Mouse (Mus musculus) ES-E14 (cell line): ENCODE results near the gene Ap1g2. TPM values are rescaled to one million over a fixed set of nuclear protein-coding genes. Genes with fewer than 3 reads are reported as not detected.

ENCODE experiments used
- DNase-seq: peaks from one replicate; pipeline ENCODE4 v3.0.0-alpha.2; 2013; ENCODE audit warnings: low read depth, low spot score
- H3K27ac ChIP-seq: 2 replicates; pipeline ENCODE4 v1.5.1; 2012; ENCODE audit warnings: low read depth, mild to moderate bottlenecking, low read length, moderate library complexity, mixed read lengths; ENCODE audit not compliant: poor library complexity, insufficient read depth, severe bottlenecking
- H3K36me3 ChIP-seq: 2 replicates; pipeline ENCODE4 v1.6.1; 2012; ENCODE audit warnings: mild to moderate bottlenecking, low read length, moderate library complexity, mixed read lengths; ENCODE audit not compliant: control insufficient read depth, poor library complexity, insufficient read depth, severe bottlenecking
- H3K4me1 ChIP-seq, 2 experiments: fragments of 150-350 bp in 1 of 2; sonication (generic) in 1 of 2; 2 replicates each; pipeline ENCODE4 v1.6.1; 2012; ENCODE audit warnings: low read length in 2 of 2, mild to moderate bottlenecking in 1 of 2, mixed read lengths in 1 of 2; ENCODE audit not compliant: control insufficient read depth in 2 of 2, insufficient read depth in 2 of 2, poor library complexity in 1 of 2
- H3K4me3 ChIP-seq, 2 experiments: fragments of 150-350 bp in 1 of 2; sonication (generic) in 1 of 2; 2 replicates each; pipeline ENCODE4 v1.5.1; 2012; ENCODE audit warnings: low read length in 2 of 2, low read depth in 1 of 2, mild to moderate bottlenecking in 1 of 2, mixed read lengths in 1 of 2; ENCODE audit not compliant: insufficient read depth in 1 of 2, poor library complexity in 1 of 2, severe bottlenecking in 1 of 2
- H3K9ac ChIP-seq: 2 replicates; pipeline ENCODE4 v1.6.1; 2012; ENCODE audit warnings: low read depth, mild to moderate bottlenecking, low read length, mixed read lengths; ENCODE audit not compliant: poor library complexity, insufficient read depth, severe bottlenecking
- H3K9me3 ChIP-seq: fragments of 150-350 bp; sonication (generic); 2 replicates; pipeline ENCODE4 v1.6.1; 2012; ENCODE audit warnings: low read depth, mild to moderate bottlenecking, low read length; ENCODE audit not compliant: control insufficient read depth, insufficient read depth
- CHD2 ChIP-seq: IDR thresholded peaks from 2 replicates; pipeline ENCODE4 v1.6.1; 2014; ENCODE audit warnings: mild to moderate bottlenecking, low read depth, low read length, inconsistent platforms
- HCFC1 ChIP-seq: IDR thresholded peaks from 2 replicates; pipeline ENCODE4 v1.6.1; 2012; ENCODE audit warnings: low read length, inconsistent platforms, borderline replicate concordance; ENCODE audit not compliant: insufficient read depth
- MAFK ChIP-seq: IDR thresholded peaks from 2 replicates; pipeline ENCODE4 v1.6.1; 2014; ENCODE audit warnings: mild to moderate bottlenecking, low read depth, low read length, inconsistent platforms; ENCODE audit not compliant: insufficient read depth
- ZC3H11A ChIP-seq: IDR thresholded peaks from 2 replicates; pipeline ENCODE4 v1.6.1; 2012; ENCODE audit warnings: low read depth, mild to moderate bottlenecking, inconsistent platforms, low read length, borderline replicate concordance
- ZNF384 ChIP-seq: IDR thresholded peaks from 2 replicates; pipeline ENCODE4 v1.6.1; 2012; ENCODE audit warnings: low read depth, low read length, inconsistent platforms
- in situ Hi-C, 2 experiments: fragments of 600-800 bp; cut with MboI; formaldehyde crosslinking; loops; one replicate each; pipeline ENCODE4 v1.15.1; 2025; ENCODE audit warnings: low sequenced_read_pairs in 2 of 2, inconsistent platforms in 1 of 2; ENCODE audit not compliant: unreplicated experiment in 2 of 2
- total RNA-seq: library from RNA; depleted of rRNA; stranded (reverse); fragments of 300-350 nt; gene quantifications from 2 replicates; pipeline ENCODE4 v1.2.3, GENCODE M21; 2012; rRNA removed

The Ap1g2 gene
- total RNA-seq, result 5.9 and 14.1 TPM in 2 replicates

DNA sequence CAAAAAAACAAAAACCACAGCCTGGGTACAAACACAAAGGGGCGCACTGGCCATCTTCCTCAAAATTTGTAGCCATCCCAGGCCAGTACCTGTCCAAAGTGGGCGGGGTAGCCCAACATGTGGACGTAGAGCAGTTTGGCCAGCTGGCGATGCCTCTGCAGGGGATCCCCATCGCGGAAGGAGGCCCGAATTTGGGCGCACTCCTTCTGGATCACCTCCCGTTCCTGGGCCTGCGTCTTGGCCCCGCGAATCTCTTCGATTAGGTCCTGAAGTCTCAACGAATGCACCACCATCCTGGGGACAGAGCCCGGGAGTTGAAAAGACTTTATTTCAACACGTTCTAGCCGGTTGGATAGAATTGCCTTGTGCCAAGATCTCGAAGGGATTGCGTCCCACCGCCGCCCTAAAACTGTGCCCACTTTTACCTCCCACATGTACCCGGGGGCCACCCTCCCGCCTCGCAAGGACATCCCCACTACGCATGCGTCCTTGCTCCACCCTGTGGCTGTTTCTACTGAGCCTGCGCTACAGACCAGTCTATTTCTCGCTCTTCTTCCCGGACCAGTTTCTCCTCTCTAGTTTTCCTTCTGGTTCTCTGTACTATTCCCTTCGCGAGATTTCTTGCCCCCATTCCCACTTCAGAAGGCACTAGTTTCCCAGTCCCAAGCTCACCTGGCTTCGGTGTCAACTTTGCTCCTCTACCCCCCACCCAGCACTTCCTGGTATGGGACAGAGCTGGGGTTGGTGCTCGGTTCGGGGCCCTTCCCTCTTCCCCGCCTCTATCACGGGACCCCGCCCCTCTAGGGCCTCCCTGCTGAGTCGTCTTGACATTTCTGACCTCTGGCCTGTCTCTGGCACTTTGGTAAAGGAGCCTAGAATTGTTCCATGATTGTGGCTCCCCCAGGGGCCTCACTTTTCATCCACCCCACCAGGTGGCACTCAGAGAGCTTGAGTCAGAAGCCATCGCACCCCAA is at the start of gene Ap1g2:
TSS of gene Ap1g2 (minus strand) at position 758 of the 974 bp plus-strand sequence.
- no peaks in the 10 kb centered on the region for H3K9me3 ChIP-seq
- H3K4me1 ChIP-seq, result peaks cover 0 to 21% of the 10 kb centered on the region in 2 experiments; a peak in 1 of 4 replicates
- H3K36me3 ChIP-seq, result peaks cover 6% of the 10 kb centered on the region; the same call in 1 of the 2 replicates
- peak within 1 kb of the TSS; percentile 29; the same call in 1 of the 2 replicates for H3K27ac ChIP-seq
- in situ Hi-C loops, result no loop called here
- H3K9ac ChIP-seq, result peak within 1 kb of the TSS; percentile 72
- peak within 1 kb of the TSS; percentile 68 to 72 for H3K4me3 ChIP-seq
- TF ChIP-seq HCFC1 (no peak), MAFK (no peak), CHD2 (no peak), ZNF384 (no peak), ZC3H11A (no peak)
- peak; percentile 88 for DNase-seq

DNA sequence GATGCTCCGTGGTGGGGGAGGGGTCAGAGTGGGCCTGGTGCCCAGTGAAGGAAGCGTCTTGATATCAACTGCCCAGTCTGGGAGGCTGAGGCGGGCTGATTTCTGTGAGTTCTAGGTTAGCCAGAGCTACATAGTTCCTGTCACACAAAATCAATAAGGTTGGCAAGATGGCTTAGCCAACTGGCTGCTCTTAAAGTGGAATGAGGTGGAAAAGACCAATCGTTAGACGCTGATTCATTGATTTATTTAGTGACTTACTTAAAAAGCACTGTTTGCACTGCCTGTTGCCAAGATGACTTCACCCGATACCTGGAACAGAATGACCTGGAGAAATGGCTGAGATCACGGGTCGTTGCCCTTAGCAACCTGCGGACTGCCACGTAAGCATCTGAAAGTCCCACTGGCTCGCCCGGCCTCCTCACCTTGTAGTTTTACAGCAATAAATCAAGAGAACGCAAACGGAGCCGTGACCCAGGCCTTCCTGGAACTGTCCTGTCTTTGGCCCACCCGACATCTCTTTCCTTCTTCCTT is 46.6 kb upstream of the Ap1g2 start:
- Histone ChIP-seq H3K27ac (no peak overlapping the region), H3K36me3 (no peaks in the 10 kb centered on the region), H3K4me3 (no peak overlapping the region), H3K9me3 (no peaks in the 10 kb centered on the region), H3K4me1 (no peaks in the 10 kb centered on the region), H3K9ac (no peak overlapping the region)
- TF ChIP-seq ZNF384, result no peak
- no peak for TF ChIP-seq CHD2
- no peak for TF ChIP-seq HCFC1
- no peak for TF ChIP-seq ZC3H11A
- TF ChIP-seq MAFK, result no peak
- in situ Hi-C loops, result no loop called here
- no peak for DNase-seq

- in situ Hi-C loops, result no loop called here
- no peak overlapping the region for H3K4me3 ChIP-seq
- TF ChIP-seq ZC3H11A (no peak), CHD2 (no peak), HCFC1 (no peak), ZNF384 (no peak), MAFK (no peak)
- no peaks in the 10 kb centered on the region for H3K36me3 ChIP-seq
- H3K9me3 ChIP-seq, result no peaks in the 10 kb centered on the region
- no peak overlapping the region for H3K9ac ChIP-seq
- no peaks in the 10 kb centered on the region for H3K4me1 ChIP-seq
- no peak overlapping the region for H3K27ac ChIP-seq
- DNase-seq, result no peak
Observed at GRCm38 (mm10) chr14:55152174-55152573, 45.8 kb upstream of the Ap1g2 start.

GRCm38 (mm10) chr14:55150985-55151384 is 44.6 kb upstream of the Ap1g2 start:
- no peak for DNase-seq
- Histone ChIP-seq H3K4me3 (no peak overlapping the region), H3K4me1 (no peaks in the 10 kb centered on the region), H3K9me3 (no peaks in the 10 kb centered on the region), H3K9ac (no peak overlapping the region), H3K36me3 (no peaks in the 10 kb centered on the region), H3K27ac (no peak overlapping the region)
- in situ Hi-C loops, result no loop called here
- no peak for TF ChIP-seq CHD2
- no peak for TF ChIP-seq MAFK
- no peak for TF ChIP-seq HCFC1
- TF ChIP-seq ZC3H11A, result no peak
- TF ChIP-seq ZNF384, result no peak
